ENCODE assay signal across 24 mouse cellular contexts in the genomic region with DNA sequence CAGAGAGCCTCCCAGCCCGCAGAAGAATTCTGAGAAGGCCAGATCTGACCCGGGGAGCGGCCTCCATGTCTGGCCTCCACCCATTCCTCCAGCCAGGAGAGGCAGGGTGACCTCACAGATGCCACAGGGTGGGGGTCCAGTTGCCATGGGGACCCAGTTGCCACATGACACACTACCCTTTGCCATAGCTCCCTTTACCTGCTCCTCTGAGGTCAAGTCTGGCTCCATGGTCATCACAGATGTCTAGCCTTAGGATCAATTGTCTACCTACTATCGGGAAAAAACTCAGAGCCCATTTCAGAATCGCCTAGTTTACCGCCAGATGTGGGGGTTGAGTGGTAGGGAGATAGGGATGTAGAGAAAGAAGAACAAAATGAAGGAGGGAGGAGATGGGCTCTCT. TPM values are rescaled to one million over a fixed set of nuclear protein-coding genes. Genes with fewer than 3 reads are reported as not detected.
A peak's percentile ranks its signal among the peaks of the same experiment; 100 is the strongest.
DNase-seq lines count a peak whose midpoint lies in the region; ATAC-seq and TF ChIP-seq lines count a peak whose summit lies in the region.
"Had no signal": no experiment of that assay in that cellular context is flagged by ENCODE, and none has a peak within 500 bp of the region (broad histone marks: within the 10 kb centered on the region; RNA-seq: fewer than 3 reads in every experiment).

TSS of gene Tmem270 (minus strand) at position 101 of the 400 bp plus-strand sequence.

- no peak for TF ChIP-seq CTCF in kidney, adult 2 months (conservative IDR thresholded peaks at IDR 0.05; ENCODE audit: insufficient read depth, insufficient read length, low read depth, low read length)
- no peak for TF ChIP-seq CTCF in stomach, postnatal 0 days (IDR thresholded peaks at IDR 0.05; ENCODE audit: low read depth)

- H3K27me3 ChIP-seq in heart, embryonic 14.5 days (ENCODE audit: control insufficient read depth, insufficient read depth, low read length) = no peaks in the 10 kb centered on the region
- H3K27me3 ChIP-seq in kidney, embryonic 16.5 days (ENCODE audit: insufficient read depth, low read length) = no peaks in the 10 kb centered on the region
- H3K27me3 ChIP-seq in kidney, adult 2 months (replicated peaks; ENCODE audit: control insufficient read depth, insufficient read depth, low read length) = no peaks in the 10 kb centered on the region
- H3K27me3 ChIP-seq in stomach, embryonic 15.5 days (replicated peaks) = no peaks in the 10 kb centered on the region
- no peaks in the 10 kb centered on the region for H3K27me3 ChIP-seq in stomach, postnatal 0 days (ENCODE audit: control insufficient read depth, insufficient read depth, low read length)
- H3K27me3 ChIP-seq: lung, embryonic 15.5 days; midbrain, embryonic 13.5 days had no signal

- no peak within 1 kb of the TSS for H3K27ac ChIP-seq in heart, embryonic 14.5 days (replicated peaks in 1 of 2; ENCODE audit: control insufficient read depth in 1 of 2, insufficient read depth in 1 of 2, low read depth in 2 of 2, low read length in 2 of 2)
- H3K27ac ChIP-seq in kidney, embryonic 16.5 days (ENCODE audit: low read length) = no peak within 1 kb of the TSS
- no peak within 1 kb of the TSS for H3K27ac ChIP-seq in kidney, adult 2 months (ENCODE audit: insufficient read depth, low read depth, low read length)
- no peak within 1 kb of the TSS for H3K27ac ChIP-seq in stomach, embryonic 15.5 days
- H3K27ac ChIP-seq in stomach, postnatal 0 days (replicated peaks) = no peak within 1 kb of the TSS
- H3K27ac ChIP-seq: layer of hippocampus, adult 2 months; liver, embryonic 13.5 days; lung, embryonic 15.5 days; midbrain, embryonic 13.5 days had no signal

- no peak for DNase-seq in heart, adult 9 months (ENCODE audit: low spot score in 2 of 2)
- no peak for DNase-seq in kidney, adult 2 months
- DNase-seq in stomach, postnatal 0 days (ENCODE audit: low spot score) = no peak
- DNase-seq in left cerebral cortex, postnatal 25 days (ENCODE audit: low spot score in 2 of 2) = no peak

- 74% methylated on average over 6 of the region's 6 CpGs for WGBS in heart, embryonic 14.5 days
- WGBS in kidney, embryonic 16.5 days = 91% methylated on average over 6 of the region's 6 CpGs
- 83% methylated on average over 6 of the region's 6 CpGs for WGBS in kidney, adult 2 months
- WGBS in stomach, embryonic 15.5 days = 83% methylated on average over 6 of the region's 6 CpGs
- WGBS in stomach, postnatal 0 days = 80% methylated on average over 6 of the region's 6 CpGs

- H3K4me1 ChIP-seq in heart, embryonic 14.5 days (ENCODE audit: control insufficient read depth in 2 of 2, insufficient read depth in 2 of 2, low read length in 2 of 2) = 0 out of 4 replicates have a peak, but pooled peaks cover 0 to 3% of the 10 kb centered on the region in 2 experiments
- H3K4me1 ChIP-seq in kidney, embryonic 16.5 days (ENCODE audit: insufficient read depth, low read length) = 0 out of 2 replicates have a peak, but pooled peaks cover 3% of the 10 kb centered on the region
- H3K4me1 ChIP-seq in kidney, adult 2 months (ENCODE audit: control insufficient read depth, insufficient read depth, low read length) = no peaks in the 10 kb centered on the region
- no peaks in the 10 kb centered on the region for H3K4me1 ChIP-seq in stomach, embryonic 15.5 days
- H3K4me1 ChIP-seq in stomach, postnatal 0 days (replicated peaks; ENCODE audit: control insufficient read depth, insufficient read depth) = no peaks in the 10 kb centered on the region
- H3K4me1 ChIP-seq: midbrain, embryonic 13.5 days had no signal

- no peak for TF ChIP-seq POLR2A in kidney, adult 2 months (IDR thresholded peaks at IDR 0.05; ENCODE audit: low read depth, low read length)

- H3K4me2 ChIP-seq in heart, embryonic 14.5 days (ENCODE audit: low read length) = no peak within 1 kb of the TSS
- H3K4me2 ChIP-seq in kidney, embryonic 16.5 days (replicated peaks; ENCODE audit: low read depth, low read length) = no peak within 1 kb of the TSS
- no peak within 1 kb of the TSS for H3K4me2 ChIP-seq in stomach, embryonic 15.5 days
- no peak within 1 kb of the TSS for H3K4me2 ChIP-seq in stomach, postnatal 0 days (replicated peaks; ENCODE audit: low read depth)
- H3K4me2 ChIP-seq: liver, embryonic 13.5 days; lung, embryonic 15.5 days; midbrain, embryonic 13.5 days had no signal

- no peak for TF ChIP-seq EP300 in stomach, postnatal 0 days (optimal IDR thresholded peaks at IDR 0.05)

- intact Hi-C loops in left cerebral cortex, postnatal 25 days (cut with DNase I) = loop anchor here (1.0 to 10.0 kb wide), 2 partner anchors 60 to 412 kb away; no protein-coding TSS in a partner anchor

- peak; percentile 27; the same call in 1 of the 2 replicates for ATAC-seq in heart, embryonic 14.5 days (ENCODE audit: insufficient number of reproducible peaks, insufficient read depth, low FRiP score, low read depth)
- 0 out of 2 replicates have a peak, but pooled peaks have one; percentile 39 for ATAC-seq in kidney, embryonic 16.5 days (ENCODE audit: low FRiP score, low TSS enrichment)
- 0 out of 2 replicates have a peak, but pooled peaks have one; percentile 11 for ATAC-seq in stomach, embryonic 15.5 days (ENCODE audit: insufficient read depth, low FRiP score, low read depth)
- no peak for ATAC-seq in stomach, postnatal 0 days (ENCODE audit: low FRiP score, low TSS enrichment)

- H3K4me3 ChIP-seq in heart, embryonic 14.5 days (ENCODE audit: control insufficient read depth in 1 of 2, insufficient read depth in 1 of 2, low read depth in 1 of 2, low read length in 2 of 2) = no peak within 1 kb of the TSS
- no peak within 1 kb of the TSS for H3K4me3 ChIP-seq in kidney, embryonic 16.5 days (ENCODE audit: low read length)
- no peak within 1 kb of the TSS for H3K4me3 ChIP-seq in kidney, adult 2 months (ENCODE audit: insufficient read depth, low read depth, low read length)
- no peak within 1 kb of the TSS for H3K4me3 ChIP-seq in stomach, embryonic 15.5 days (replicated peaks)
- no peak within 1 kb of the TSS for H3K4me3 ChIP-seq in stomach, postnatal 0 days (ENCODE audit: low read depth, low read length)
- H3K4me3 ChIP-seq: layer of hippocampus, adult 2 months; liver, embryonic 13.5 days; lung, embryonic 15.5 days; midbrain, embryonic 13.5 days had no signal

- H3K36me3 ChIP-seq in heart, embryonic 14.5 days (ENCODE audit: control insufficient read depth, insufficient read depth, low read length) = no peaks in the 10 kb centered on the region
- no peaks in the 10 kb centered on the region for H3K36me3 ChIP-seq in kidney, embryonic 16.5 days (ENCODE audit: insufficient read depth, low read length)
- no peaks in the 10 kb centered on the region for H3K36me3 ChIP-seq in kidney, adult 2 months (ENCODE audit: control insufficient read depth, insufficient read depth, low read length)
- H3K36me3 ChIP-seq in stomach, embryonic 15.5 days = no peaks in the 10 kb centered on the region
- no peaks in the 10 kb centered on the region for H3K36me3 ChIP-seq in stomach, postnatal 0 days (ENCODE audit: control insufficient read depth, insufficient read depth, low read length)
- H3K36me3 ChIP-seq: lung, embryonic 15.5 days; midbrain, embryonic 13.5 days had no signal

- H3K9me3 ChIP-seq in heart, embryonic 14.5 days (ENCODE audit: control insufficient read depth, low read length) = no peaks in the 10 kb centered on the region
- no peaks in the 10 kb centered on the region for H3K9me3 ChIP-seq in kidney, embryonic 16.5 days (ENCODE audit: low read length)
- no peaks in the 10 kb centered on the region for H3K9me3 ChIP-seq in stomach, embryonic 15.5 days
- H3K9me3 ChIP-seq in stomach, postnatal 0 days (ENCODE audit: control insufficient read depth, low read length) = no peaks in the 10 kb centered on the region
- H3K9me3 ChIP-seq: liver, embryonic 13.5 days; lung, embryonic 15.5 days; midbrain, embryonic 13.5 days had no signal

- no peak within 1 kb of the TSS for H3K9ac ChIP-seq in heart, embryonic 14.5 days (ENCODE audit: low read length)
- no peak within 1 kb of the TSS for H3K9ac ChIP-seq in kidney, embryonic 16.5 days (replicated peaks; ENCODE audit: low read length)
- H3K9ac ChIP-seq in stomach, embryonic 15.5 days = no peak within 1 kb of the TSS
- H3K9ac ChIP-seq in stomach, postnatal 0 days (ENCODE audit: low read length) = no peak within 1 kb of the TSS
- H3K9ac ChIP-seq: liver, embryonic 13.5 days; lung, embryonic 15.5 days; midbrain, embryonic 13.5 days had no signal

RNA-seq across cellular contexts. Expression of gene Tmem270, which starts in this region (rescaled TPM):
- polyA plus RNA-seq in heart, embryonic 14.5 days (2014; fragmentation: Nextera tagmentation; extraction: Ambion mirVana) = not detected in 2 replicates
- not detected in 2 replicates for polyA plus RNA-seq in kidney, embryonic 16.5 days (2015; fragmentation: Nextera tagmentation; extraction: Ambion mirVana)
- polyA plus RNA-seq in kidney, adult 2 months (2012; rRNA removed) = 0.09 TPM in 1 of 2 replicates, not detected in the other
- not detected in 2 replicates for polyA plus RNA-seq in stomach, embryonic 15.5 days (2015; fragmentation: Nextera tagmentation; extraction: Ambion mirVana)
- not detected in 2 replicates for polyA plus RNA-seq in stomach, postnatal 0 days (2015; fragmentation: Nextera tagmentation; extraction: Ambion mirVana)
- total RNA-seq in left cerebral cortex, postnatal 25 days (2021) = not detected
- total RNA-seq: adrenal gland, postnatal 36 days; CH12.LX; gastrocnemius, postnatal 36 days; heart, adult 8-10 months; heart, postnatal 14 days; layer of hippocampus, adult 2 months; layer of hippocampus, postnatal 36 days; left cerebral cortex, postnatal 36 days; megakaryocyte progenitor cell, adult 5-6 weeks; MEL had no signal
- polyA plus RNA-seq: forebrain, embryonic 11.5 days; liver, embryonic 13.5 days; lung, embryonic 15.5 days; midbrain, embryonic 13.5 days; neural tube, embryonic 14.5 days; thymus, postnatal 0 days; urinary bladder, adult 2 months had no signal

Comparison
In these comparisons a context has a peak if more than half of its experiments do, and no peak if none do; other contexts are left out.
1. Peak in ATAC-seq in heart, embryonic 14.5 days; RNA of the gene not detected or under 1 TPM.
2. Peak in ATAC-seq in kidney, embryonic 16.5 days; RNA of the gene not detected or under 1 TPM.
3. Peak in ATAC-seq in stomach, embryonic 15.5 days; RNA of the gene not detected or under 1 TPM.